Mouse (Mus musculus): ENCODE measurements around the gene Ube2h. TPM values are rescaled to one million over a fixed set of nuclear protein-coding genes. Genes with fewer than 3 reads are reported as not detected.

The Ube2h gene
- polyA plus RNA-seq, 1 experiment from 2014 or later: 72.4 TPM

GRCm38 (mm10) chr6:30236564-30236963 is 67.8 kb downstream of the Ube2h start:
- H3K27me3 ChIP-seq: no peaks in the 10 kb centered on the region
- no peak overlapping the region for H3K27ac ChIP-seq
- WGBS: 90% methylated on average over 1 of the region's 1 CpGs
- H3K36me3 ChIP-seq: peaks cover 13% of the 10 kb centered on the region
- no peak overlapping the region for H3K9ac ChIP-seq
- no peak overlapping the region for H3K4me3 ChIP-seq
- H3K4me1 ChIP-seq: no peaks in the 10 kb centered on the region
- ATAC-seq (ENCODE audit: low FRiP score): no peak
- H3K9me3 ChIP-seq (replicated peaks): no peaks in the 10 kb centered on the region
- H3K4me2 ChIP-seq (replicated peaks): no peak overlapping the region

GRCm38 (mm10) chr6:30231758-30232293 is 72.5 kb downstream of the Ube2h start:
- Histone ChIP-seq H3K27ac (no peak overlapping the region), H3K9ac (no peak overlapping the region)
- ATAC-seq (ENCODE audit: low FRiP score): no peak

GRCm38 (mm10) chr6:30230246-30230645 is 74.1 kb downstream of the Ube2h start:
- H3K4me2 ChIP-seq (replicated peaks): no peak overlapping the region
- peaks cover 16% of the 10 kb centered on the region for H3K36me3 ChIP-seq
- H3K4me1 ChIP-seq: 0 out of 2 replicates have a peak, but pooled peaks cover 2% of the 10 kb centered on the region
- no peak overlapping the region for H3K9ac ChIP-seq
- H3K9me3 ChIP-seq (replicated peaks): no peaks in the 10 kb centered on the region
- no peak overlapping the region for H3K27ac ChIP-seq
- H3K4me3 ChIP-seq: no peak overlapping the region
- 88% methylated on average over 7 of the region's 7 CpGs for WGBS
- ATAC-seq (ENCODE audit: low FRiP score): no peak
- no peaks in the 10 kb centered on the region for H3K27me3 ChIP-seq

More at GRCm38 (mm10) chr6:30231758-30232293, 72.5 kb downstream of the Ube2h start:
- Histone ChIP-seq H3K4me1 (0 out of 2 replicates have a peak, but pooled peaks cover 2% of the 10 kb centered on the region), H3K9me3 (replicated peaks) (no peaks in the 10 kb centered on the region), H3K36me3 (peaks cover 17% of the 10 kb centered on the region), H3K27me3 (no peaks in the 10 kb centered on the region), H3K4me2 (replicated peaks) (no peak overlapping the region), H3K4me3 (no peak overlapping the region)
- 89% methylated on average over 4 of the region's 4 CpGs for WGBS

- ATAC-seq (ENCODE audit: low FRiP score): no peak
- WGBS: 81% methylated on average over 2 of the region's 2 CpGs
- 0 out of 2 replicates have a peak, but pooled peaks cover 2% of the 10 kb centered on the region for H3K4me1 ChIP-seq
- no peak overlapping the region for H3K27ac ChIP-seq
- H3K4me2 ChIP-seq (replicated peaks): no peak overlapping the region
- H3K9me3 ChIP-seq (replicated peaks): no peaks in the 10 kb centered on the region
- H3K27me3 ChIP-seq: no peaks in the 10 kb centered on the region
- no peak overlapping the region for H3K9ac ChIP-seq
- peaks cover 18% of the 10 kb centered on the region for H3K36me3 ChIP-seq
- no peak overlapping the region for H3K4me3 ChIP-seq
These were observed 75.4 kb downstream of the Ube2h start for GRCm38 (mm10) chr6:30228921-30229320.

GRCm38 (mm10) chr6:30228353-30228752 is 76.0 kb downstream of the Ube2h start:
- Histone ChIP-seq H3K36me3 (peaks cover 15% of the 10 kb centered on the region), H3K4me2 (replicated peaks) (no peak overlapping the region), H3K9me3 (replicated peaks) (no peaks in the 10 kb centered on the region), H3K27me3 (no peaks in the 10 kb centered on the region), H3K27ac (no peak overlapping the region), H3K4me3 (no peak overlapping the region), H3K4me1 (0 out of 2 replicates have a peak, but pooled peaks cover 2% of the 10 kb centered on the region), H3K9ac (no peak overlapping the region)
- WGBS: 76% methylated on average over 5 of the region's 5 CpGs
- no peak for ATAC-seq (ENCODE audit: low FRiP score)

- ATAC-seq (ENCODE audit: low FRiP score): no peak
- 84% methylated on average over 7 of the region's 7 CpGs for WGBS
- H3K4me2 ChIP-seq (replicated peaks): no peak overlapping the region
- no peak overlapping the region for H3K9ac ChIP-seq
- peaks cover 11% of the 10 kb centered on the region; the same call in 1 of the 2 replicates for H3K36me3 ChIP-seq
- H3K27ac ChIP-seq: no peak overlapping the region
- H3K27me3 ChIP-seq: no peaks in the 10 kb centered on the region
- 0 out of 2 replicates have a peak, but pooled peaks cover 2% of the 10 kb centered on the region for H3K4me1 ChIP-seq
- H3K4me3 ChIP-seq: no peak overlapping the region
- no peaks in the 10 kb centered on the region for H3K9me3 ChIP-seq (replicated peaks)
These were observed 77.2 kb downstream of the Ube2h start for GRCm38 (mm10) chr6:30226971-30227700.

- H3K4me2 ChIP-seq (replicated peaks): no peak overlapping the region
- no peaks in the 10 kb centered on the region for H3K27me3 ChIP-seq
- H3K9ac ChIP-seq: no peak overlapping the region
- 93% methylated on average over 1 of the region's 1 CpGs for WGBS
- no peak overlapping the region for H3K27ac ChIP-seq
- H3K9me3 ChIP-seq (replicated peaks): no peaks in the 10 kb centered on the region
- no peak overlapping the region for H3K4me3 ChIP-seq
- ATAC-seq (ENCODE audit: low FRiP score): no peak
- 0 out of 2 replicates have a peak, but pooled peaks cover 2% of the 10 kb centered on the region for H3K4me1 ChIP-seq
- H3K36me3 ChIP-seq: peaks cover 24% of the 10 kb centered on the region
These were observed 79.6 kb downstream of the Ube2h start for GRCm38 (mm10) chr6:30224693-30225092.

- no peak for ATAC-seq (ENCODE audit: low FRiP score)
- Histone ChIP-seq H3K4me3 (no peak overlapping the region), H3K27ac (no peak overlapping the region), H3K27me3 (no peaks in the 10 kb centered on the region), H3K4me2 (replicated peaks) (no peak overlapping the region), H3K36me3 (peaks cover 37% of the 10 kb centered on the region), H3K9me3 (replicated peaks) (no peaks in the 10 kb centered on the region), H3K4me1 (no peaks in the 10 kb centered on the region), H3K9ac (no peak overlapping the region)
- WGBS: 84% methylated on average over 1 of the region's 1 CpGs
These were observed 82.0 kb downstream of the Ube2h start for GRCm38 (mm10) chr6:30222321-30222720.

- H3K4me3 ChIP-seq: no peak overlapping the region
- H3K36me3 ChIP-seq: peaks cover 41% of the 10 kb centered on the region
- 92% methylated on average over 3 of the region's 3 CpGs for WGBS
These were observed 86.8 kb downstream of the Ube2h start for GRCm38 (mm10) chr6:30217581-30217980.

GRCm38 (mm10) chr6:30212468-30212867 is 91.9 kb downstream of the Ube2h start:
- no peaks in the 10 kb centered on the region for H3K9me3 ChIP-seq (replicated peaks)
- H3K9ac ChIP-seq: no peak overlapping the region
- WGBS: 92% methylated on average over 8 of the region's 8 CpGs
- 0 out of 2 replicates have a peak, but pooled peaks cover 4% of the 10 kb centered on the region for H3K4me1 ChIP-seq
- H3K27me3 ChIP-seq: no peaks in the 10 kb centered on the region
- H3K27ac ChIP-seq: no peak overlapping the region
- H3K4me2 ChIP-seq (replicated peaks): no peak overlapping the region
- H3K4me3 ChIP-seq: no peak overlapping the region
- no peak for ATAC-seq (ENCODE audit: low FRiP score)
- H3K36me3 ChIP-seq: peaks cover 20% of the 10 kb centered on the region

More at GRCm38 (mm10) chr6:30217581-30217980, 86.8 kb downstream of the Ube2h start:
- Histone ChIP-seq H3K27me3 (no peaks in the 10 kb centered on the region), H3K4me1 (no peaks in the 10 kb centered on the region), H3K9me3 (replicated peaks) (no peaks in the 10 kb centered on the region), H3K9ac (no peak overlapping the region), H3K27ac (no peak overlapping the region), H3K4me2 (replicated peaks) (no peak overlapping the region)
- no peak for ATAC-seq (ENCODE audit: low FRiP score)

- H3K9me3 ChIP-seq (replicated peaks): no peaks in the 10 kb centered on the region
- H3K36me3 ChIP-seq: peaks cover 20% of the 10 kb centered on the region
- H3K9ac ChIP-seq: no peak overlapping the region
- H3K4me1 ChIP-seq: 0 out of 2 replicates have a peak, but pooled peaks cover 4% of the 10 kb centered on the region
- 84% methylated on average over 16 of the region's 16 CpGs for WGBS
- no peaks in the 10 kb centered on the region for H3K27me3 ChIP-seq
- no peak overlapping the region; the same call in 1 of the 2 replicates for H3K27ac ChIP-seq
- ATAC-seq (ENCODE audit: low FRiP score): no peak
- H3K4me2 ChIP-seq (replicated peaks): no peak overlapping the region
- no peak overlapping the region for H3K4me3 ChIP-seq
These were observed 92.5 kb downstream of the Ube2h start for GRCm38 (mm10) chr6:30211641-30212455.

- Histone ChIP-seq H3K4me1 (peaks cover 6% of the 10 kb centered on the region), H3K4me2 (replicated peaks) (no peak overlapping the region), H3K9ac (no peak overlapping the region), H3K4me3 (no peak overlapping the region), H3K9me3 (replicated peaks) (no peaks in the 10 kb centered on the region), H3K27me3 (no peaks in the 10 kb centered on the region), H3K27ac (no peak overlapping the region), H3K36me3 (peaks cover 18% of the 10 kb centered on the region)
- 36% methylated on average over 5 of the region's 5 CpGs for WGBS
- ATAC-seq (ENCODE audit: low FRiP score): peak; percentile 21; the same call in 1 of the 2 replicates
These were observed 93.6 kb downstream of the Ube2h start for GRCm38 (mm10) chr6:30210788-30211187.

All from hindbrain, embryonic 12.5 days (tissue).